Mouse (Mus musculus) 416B (cell line): ENCODE data around the gene Oas3.
A peak's percentile ranks its signal among the peaks of the same experiment; 100 is the strongest.

Experiments
- DNase-seq: peaks from one replicate; pipeline ENCODE4 v3.0.0; 2011; ENCODE audit warnings: low read depth

Oas3 gene

GRCm38 (mm10) chr5:120752786-120753185 lies 24.7 kb downstream of the Oas3 start:
- no peak for DNase-seq

- DNase-seq: no peak
These were observed 26.3 kb downstream of the Oas3 start for GRCm38 (mm10) chr5:120751206-120751605.

- DNase-seq: peak; percentile 11
These were observed 27.8 kb downstream of the Oas3 start, which contains the start of gene Oas2 for GRCm38 (mm10) chr5:120749688-120750087. TSS of gene Oas2 (minus strand) at chr5:120749853.

GRCm38 (mm10) chr5:120746451-120746850 lies 31.0 kb downstream of the Oas3 start:
- DNase-seq: peak; percentile 70

- DNase-seq: peak; percentile 58
These were observed 35.3 kb downstream of the Oas3 start for GRCm38 (mm10) chr5:120742125-120742524.

- no peak for DNase-seq
These were observed 43.0 kb downstream of the Oas3 start for GRCm38 (mm10) chr5:120734380-120734990.

- DNase-seq: no peak
These were observed 43.8 kb downstream of the Oas3 start for GRCm38 (mm10) chr5:120733696-120734095.

- no peak for DNase-seq
These were observed 44.7 kb downstream of the Oas3 start for GRCm38 (mm10) chr5:120732740-120733139.

- DNase-seq: no peak
These were observed 48.1 kb downstream of the Oas3 start for GRCm38 (mm10) chr5:120729319-120729718.

- no peak for DNase-seq
These were observed 51.5 kb downstream of the Oas3 start for GRCm38 (mm10) chr5:120725811-120726455.

- no peak for DNase-seq
These were observed 56.5 kb downstream of the Oas3 start for GRCm38 (mm10) chr5:120721005-120721404.

GRCm38 (mm10) chr5:120718600-120719378 lies 58.7 kb downstream of the Oas3 start:
- no peak for DNase-seq

GRCm38 (mm10) chr5:120717136-120717535 lies 60.3 kb downstream of the Oas3 start:
- no peak for DNase-seq

- DNase-seq: peak; percentile 64
These were observed 63.1 kb downstream of the Oas3 start for GRCm38 (mm10) chr5:120714314-120714713.

- DNase-seq: no peak
These were observed 64.7 kb downstream of the Oas3 start for GRCm38 (mm10) chr5:120712721-120713120.

GRCm38 (mm10) chr5:120711827-120712226 lies 65.6 kb downstream of the Oas3 start, which contains the start of gene Dtx1:
TSS of gene Dtx1 (minus strand) at chr5:120711927.
- DNase-seq: no peak

GRCm38 (mm10) chr5:120711416-120711815 lies 66.0 kb downstream of the Oas3 start:
- DNase-seq: no peak

GRCm38 (mm10) chr5:120710826-120711248 lies 66.6 kb downstream of the Oas3 start:
- no peak for DNase-seq

- DNase-seq: no peak
These were observed 67.2 kb downstream of the Oas3 start for GRCm38 (mm10) chr5:120710161-120710825.

- DNase-seq: no peak
These were observed 70.5 kb downstream of the Oas3 start for GRCm38 (mm10) chr5:120706976-120707375.

GRCm38 (mm10) chr5:120706541-120706940 lies 70.9 kb downstream of the Oas3 start:
- peak; percentile 14 for DNase-seq

- no peak for DNase-seq
These were observed 73.0 kb downstream of the Oas3 start for GRCm38 (mm10) chr5:120704421-120704820.
